Mouse (Mus musculus): Measurements from ENCODE around the gene Tpp1.
"Not testable (repeated sequence)": the region's sequence is repeated elsewhere in the genome, so short reads cannot be mapped to it uniquely, and the experiment has no call there.

Gene Tpp1

DNA sequence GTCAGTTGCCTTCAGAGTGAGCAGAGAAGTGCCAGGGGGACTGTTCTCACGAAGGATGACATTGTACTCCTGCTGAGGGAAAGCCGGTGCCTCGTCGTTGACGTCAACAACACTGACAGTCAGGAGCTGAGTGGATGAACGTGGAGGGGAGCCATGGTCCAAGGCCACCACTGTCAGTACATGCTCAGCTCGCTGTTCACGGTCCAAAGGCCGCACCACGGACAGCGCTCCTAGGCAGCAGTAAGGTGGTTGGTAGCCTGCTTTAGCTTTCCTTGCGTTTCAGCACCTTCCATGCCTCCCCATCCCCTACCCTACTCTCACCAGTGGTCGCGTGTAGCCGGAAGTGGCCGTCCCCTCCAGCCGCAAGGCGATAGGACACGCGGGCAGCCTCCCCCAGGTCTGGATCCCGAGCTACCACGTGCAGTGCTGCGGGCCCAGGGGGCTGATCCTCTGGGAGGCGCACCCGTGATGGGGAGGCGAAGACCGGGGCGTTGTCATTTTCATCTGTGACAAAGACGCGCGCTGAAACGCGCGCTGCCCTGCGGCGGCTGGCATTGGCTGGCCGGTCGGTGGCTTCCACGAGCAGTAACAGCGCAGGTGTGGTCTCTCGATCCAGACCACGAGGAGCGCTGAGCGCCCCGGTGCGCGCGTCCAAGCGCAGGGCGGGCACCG lies 9.9 kb upstream of the Tpp1 start:
- DNase-seq (ENCODE audit: low spot score) = no peak

DNA sequence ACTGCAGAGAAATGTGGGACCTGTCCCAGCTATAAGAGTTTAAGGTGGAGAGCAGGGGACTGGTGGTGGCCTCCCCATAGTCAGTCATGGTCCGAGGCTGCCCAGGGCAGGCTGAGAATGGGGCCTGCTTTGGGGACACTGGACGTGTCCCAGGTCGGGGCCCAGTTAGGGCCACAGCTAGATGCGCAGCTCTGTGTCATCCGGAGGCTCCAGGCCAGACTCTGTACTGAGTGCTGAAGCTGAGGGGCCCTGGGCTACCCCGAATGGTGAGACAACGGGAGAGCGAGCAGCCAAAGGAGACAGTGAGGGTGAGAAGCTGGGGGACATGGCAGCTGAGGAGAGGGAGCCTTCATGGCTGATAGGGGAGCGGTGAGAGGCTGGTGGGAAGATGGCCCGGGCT lies 1.2 kb upstream of the Tpp1 start:
- no peak for DNase-seq (ENCODE audit: low spot score)

- no peak for DNase-seq (ENCODE audit: low spot score)
Measured at GRCm38 (mm10) chr7:105752716-105753115, 681 bp upstream of the Tpp1 start.

GRCm38 (mm10) chr7:105747776-105748175 lies 4.3 kb downstream of the Tpp1 start:
- DNase-seq (ENCODE audit: low spot score) = no peak

GRCm38 (mm10) chr7:105743926-105744590 lies 8.0 kb downstream of the Tpp1 start, which contains the start of gene Taf10:
Gene Taf10, minus strand, starts transcription at chr7:105744361.
- DNase-seq (ENCODE audit: low spot score) = peak; percentile 87

DNA sequence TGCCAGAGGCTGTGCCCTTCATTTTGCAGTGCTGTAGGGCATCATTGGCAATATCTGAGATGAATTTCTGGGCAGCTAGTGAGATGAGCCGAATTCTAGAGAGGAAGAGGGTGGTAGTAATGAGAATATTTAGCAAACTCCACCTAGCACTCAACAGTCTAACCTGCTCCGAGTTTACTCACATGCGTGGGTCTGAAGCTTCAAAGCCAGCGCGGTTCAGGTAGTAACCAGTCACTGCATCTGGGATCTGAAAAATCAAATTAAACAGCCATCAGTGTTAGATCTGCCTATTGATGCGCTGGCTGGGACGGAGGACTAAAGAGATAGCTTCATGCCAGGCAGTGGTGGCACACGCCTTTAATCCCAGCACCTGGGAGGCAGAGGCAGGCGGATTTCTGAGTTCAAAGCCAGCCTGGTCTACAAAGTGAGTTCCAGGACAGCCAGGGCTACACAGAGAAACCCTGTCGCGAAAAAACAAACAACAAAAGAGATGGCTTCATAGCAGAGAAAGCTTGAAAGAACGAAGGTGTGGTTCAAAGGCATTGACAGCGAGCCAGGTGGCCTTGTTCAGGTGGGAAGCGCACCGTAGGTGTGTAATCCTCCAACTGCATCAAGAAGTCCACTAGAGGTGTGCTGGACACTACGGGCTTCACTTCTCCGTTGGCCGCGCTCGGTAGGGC lies 8.6 kb downstream of the Tpp1 start:
- not testable (repeated sequence) for DNase-seq (ENCODE audit: low spot score)

DNA sequence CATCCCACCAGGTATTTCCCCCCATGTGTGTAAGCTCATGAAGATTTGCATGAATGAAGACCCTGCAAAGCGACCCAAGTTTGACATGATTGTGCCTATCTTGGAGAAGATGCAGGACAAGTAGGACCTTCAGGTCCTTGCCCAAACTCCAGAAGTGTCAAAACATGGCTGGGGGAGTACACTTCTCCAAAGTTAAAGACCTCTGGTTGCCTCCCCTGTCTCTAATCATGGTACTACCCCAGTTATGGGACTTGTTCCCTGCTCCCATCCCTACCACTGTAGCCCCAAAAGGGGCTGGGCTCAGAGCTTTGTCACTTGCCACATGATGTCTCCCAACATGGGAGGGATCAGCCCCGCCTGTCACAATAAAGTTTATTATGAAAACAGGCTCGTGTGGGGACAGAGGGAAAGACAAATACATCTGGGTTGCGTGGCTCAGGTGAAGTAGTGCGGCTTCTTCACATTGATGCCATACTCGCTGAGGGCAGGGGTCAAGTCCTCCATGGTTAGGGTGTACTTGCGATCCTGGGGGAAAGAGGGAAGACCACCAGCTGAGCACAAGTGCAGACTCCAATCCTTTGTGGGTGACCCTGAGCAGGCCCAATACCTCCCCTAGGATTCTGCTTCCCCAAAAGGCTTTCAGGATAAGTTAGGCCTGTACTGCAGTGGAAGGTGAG lies 9.4 kb downstream of the Tpp1 start:
- not testable (repeated sequence) for DNase-seq (ENCODE audit: low spot score)

GRCm38 (mm10) chr7:105741978-105742377 lies 10.1 kb downstream of the Tpp1 start:
- no peak for DNase-seq (ENCODE audit: low spot score)

- no peak for DNase-seq (ENCODE audit: low spot score)
Measured at GRCm38 (mm10) chr7:105740851-105741250, 11.2 kb downstream of the Tpp1 start.

GRCm38 (mm10) chr7:105740089-105740795 lies 11.8 kb downstream of the Tpp1 start:
- no peak for DNase-seq (ENCODE audit: low spot score)

- DNase-seq (ENCODE audit: low spot score) = no peak
Measured at GRCm38 (mm10) chr7:105738948-105739347, 13.1 kb downstream of the Tpp1 start.

DNA sequence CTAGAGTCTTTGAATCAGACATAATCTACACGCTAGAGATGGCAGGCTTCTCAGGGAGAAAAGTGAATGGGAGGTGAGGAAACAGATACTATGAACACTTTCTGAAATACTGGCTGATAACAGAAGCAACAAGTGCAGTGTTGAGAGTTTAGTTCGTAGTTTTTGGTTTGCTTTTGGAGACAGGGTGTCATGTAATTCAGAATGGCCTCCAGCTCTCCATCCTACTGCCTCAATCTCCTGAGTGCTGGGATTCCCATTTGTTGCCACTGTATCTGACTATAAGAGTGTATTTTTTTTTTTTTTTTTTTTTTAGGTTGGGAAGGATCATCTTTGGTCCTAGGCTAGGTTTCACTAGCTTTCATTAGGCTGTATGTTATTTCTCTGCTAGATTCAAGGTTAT lies 13.7 kb downstream of the Tpp1 start:
- no peak for DNase-seq (ENCODE audit: low spot score)

GRCm38 (mm10) chr7:105737648-105738047 lies 14.4 kb downstream of the Tpp1 start:
- DNase-seq (ENCODE audit: low spot score) = no peak

- peak; percentile 42 for DNase-seq (ENCODE audit: low spot score)
Measured at GRCm38 (mm10) chr7:105736911-105737521, 15.0 kb downstream of the Tpp1 start, which contains the start of gene Rrp8. Gene Rrp8, minus strand, starts transcription at chr7:105737385.

DNA sequence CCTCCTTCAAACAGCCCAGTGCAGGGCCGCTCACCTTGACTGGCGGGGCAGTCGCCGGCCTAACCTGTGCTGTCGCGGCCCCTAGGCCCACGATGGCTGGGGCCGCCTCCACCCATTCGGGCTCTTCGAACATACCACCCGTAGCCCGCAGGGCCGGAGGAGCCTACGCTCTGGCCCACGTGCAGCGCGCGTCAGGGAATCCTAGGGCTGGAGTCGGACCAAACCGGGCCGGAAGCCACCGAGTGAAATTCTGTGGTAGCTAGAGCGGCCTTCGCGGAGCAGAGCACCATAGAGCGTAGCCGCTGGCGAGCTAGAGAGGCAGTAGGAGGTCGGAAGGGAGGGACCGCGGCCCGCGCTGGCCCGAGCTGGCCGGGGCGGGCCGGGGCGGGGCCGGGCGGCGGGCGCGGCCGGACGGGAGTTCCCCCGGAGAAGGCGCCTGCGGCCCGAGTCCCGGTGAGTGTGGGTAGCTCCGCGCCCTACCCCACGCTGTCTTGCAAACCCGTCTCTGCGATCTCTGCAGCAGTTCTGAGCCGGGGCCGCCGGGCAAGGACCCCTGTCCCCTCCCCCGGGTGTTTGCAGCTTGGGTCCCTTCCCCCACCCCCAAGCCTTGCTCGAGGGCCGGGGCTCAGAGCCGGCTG lies 15.7 kb downstream of the Tpp1 start, which contains the start of gene Ilk:
TSS of gene Ilk (plus strand) at position 329 of the 638 bp plus-strand sequence.
- DNase-seq (ENCODE audit: low spot score) = peak; percentile 87

DNA sequence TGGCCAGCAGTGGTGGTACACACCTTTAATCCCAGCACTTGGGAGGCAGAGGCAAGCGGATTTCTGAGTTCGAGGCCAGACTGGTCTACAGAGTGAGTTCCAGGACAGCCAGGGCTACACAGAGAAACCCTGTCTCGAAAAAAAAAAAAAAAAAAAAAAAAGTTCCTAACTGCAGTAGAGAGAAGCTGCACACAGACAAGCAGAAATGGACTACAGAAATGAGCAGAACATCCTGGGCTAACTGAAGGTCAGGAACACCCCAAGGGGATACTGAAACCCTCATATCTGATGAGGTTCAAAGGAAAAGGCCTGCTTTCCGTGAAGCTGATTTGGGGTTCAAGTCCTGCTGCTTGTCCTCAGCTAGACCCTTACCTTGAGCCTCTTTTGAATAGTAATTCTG lies 16.6 kb downstream of the Tpp1 start:
- DNase-seq (ENCODE audit: low spot score) = not testable (repeated sequence)

DNA sequence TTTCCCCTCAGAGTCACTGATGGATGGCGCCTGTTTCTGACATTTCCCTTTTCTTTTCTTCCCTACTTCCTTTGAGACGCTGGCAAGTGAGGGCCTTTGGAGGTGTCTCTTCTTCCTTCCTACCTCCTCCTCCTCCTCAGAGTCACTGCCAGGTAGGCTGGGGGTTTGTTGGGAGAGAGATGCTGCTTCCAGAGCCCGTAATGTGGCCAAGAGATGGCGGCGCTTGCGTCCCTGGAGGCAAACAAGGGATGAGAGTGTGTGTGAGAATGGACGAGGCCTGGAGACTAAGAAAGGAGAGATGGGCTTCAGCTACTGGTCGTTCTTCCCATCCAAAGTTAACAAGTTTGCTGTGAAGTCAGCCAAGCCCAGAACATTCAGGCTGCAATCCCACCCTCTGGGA lies 17.2 kb downstream of the Tpp1 start:
- DNase-seq (ENCODE audit: low spot score) = no peak

- no peak for DNase-seq (ENCODE audit: low spot score)
Measured at GRCm38 (mm10) chr7:105733836-105734235, 18.2 kb downstream of the Tpp1 start.

DNA sequence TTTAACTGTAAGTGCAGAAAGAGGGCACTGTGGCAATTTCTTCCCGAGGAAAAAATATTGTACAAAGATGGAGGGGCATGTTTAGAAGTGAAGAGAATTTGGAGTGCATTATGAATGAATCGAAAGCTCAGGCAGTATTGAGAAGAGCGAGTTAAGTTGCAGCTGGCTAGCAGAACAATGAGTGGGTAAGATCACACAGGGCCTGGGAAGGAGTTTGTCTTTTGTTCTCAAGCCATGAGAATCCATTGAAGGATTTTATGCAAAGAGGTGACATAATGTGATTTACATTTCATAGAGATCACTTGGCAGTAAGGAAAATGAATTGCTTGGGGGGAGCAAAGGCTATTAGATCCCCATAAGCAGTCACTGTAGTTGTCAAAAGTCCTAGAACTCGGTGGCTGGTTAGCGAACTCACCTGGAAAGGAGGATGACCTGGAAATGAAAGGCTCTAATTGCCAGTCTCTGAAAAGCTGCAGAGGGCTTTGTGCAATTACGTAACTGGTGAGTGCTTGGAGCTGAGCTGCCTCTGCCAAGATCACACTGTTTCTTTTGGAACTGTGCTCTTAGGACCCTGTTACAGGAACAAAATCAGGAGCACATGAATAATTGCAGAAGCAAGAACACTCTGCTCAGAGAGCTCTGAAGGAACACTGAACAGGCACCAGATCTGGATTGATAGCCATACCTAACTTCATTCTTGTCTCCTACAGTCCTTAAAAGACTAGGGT lies 23.2 kb downstream of the Tpp1 start:
- no peak for DNase-seq (ENCODE audit: low spot score)

DNA sequence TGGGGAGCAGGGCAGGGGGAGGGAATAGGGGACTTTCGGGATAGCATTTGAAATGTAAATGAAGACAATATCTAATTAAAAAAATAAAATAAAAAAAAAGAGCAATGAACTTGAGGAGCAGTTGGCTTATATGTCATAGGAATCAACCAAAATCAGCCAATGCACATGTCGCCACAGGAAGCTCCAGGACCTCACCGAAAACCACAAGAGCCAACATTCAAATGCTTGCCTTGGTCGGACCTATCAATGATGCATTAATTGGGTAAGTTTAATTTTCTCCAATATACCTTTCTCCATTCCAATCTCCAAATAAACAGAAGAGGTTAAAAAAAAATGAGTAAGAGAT lies 25.1 kb downstream of the Tpp1 start:
- DNase-seq (ENCODE audit: low spot score) = no peak

All from c-Kit-positive CD71-positive TER-119-positive erythroid progenitor cells, embryonic 14.5 days (primary cell).